Mouse (Mus musculus): ENCODE measurements around the gene Kcnh3. TPM values are rescaled to one million over a fixed set of nuclear protein-coding genes. Genes with fewer than 3 reads are reported as not detected.

Gene Kcnh3
- 4.5 and 5.6 TPM in 2 replicates for polyA plus RNA-seq (2015; fragmentation: Nextera tagmentation; extraction: Ambion mirVana)

- Histone ChIP-seq H3K27ac (ENCODE audit: low read length) (no peak within 1 kb of the TSS), H3K27me3 (replicated peaks; ENCODE audit: control insufficient read depth, insufficient read depth, low read length) (peaks cover 68% of the 10 kb centered on the region), H3K36me3 (ENCODE audit: control insufficient read depth, insufficient read depth) (no peaks in the 10 kb centered on the region), H3K9ac (replicated peaks; ENCODE audit: low read depth, low read length) (peak within 1 kb of the TSS; percentile 49), H3K9me3 (ENCODE audit: control insufficient read depth, low read length) (no peaks in the 10 kb centered on the region), H3K4me2 (ENCODE audit: low read length) (peak within 1 kb of the TSS; percentile 57), H3K4me3 (replicated peaks; ENCODE audit: low read length) (peak within 1 kb of the TSS; percentile 50), H3K4me1 (replicated peaks; ENCODE audit: control insufficient read depth, insufficient read depth, low read length) (peaks cover 30% of the 10 kb centered on the region)
- under 1% methylated on average over 53 of the region's 66 CpGs for WGBS
- ATAC-seq, result peak; percentile 76
Observed at GRCm38 (mm10) chr15:99224208-99224911, at the start of gene Kcnh3. Kcnh3 (plus strand) TSS chr15:99224861.

- peaks cover 17% of the 10 kb centered on the region for H3K36me3 ChIP-seq (ENCODE audit: control insufficient read depth, insufficient read depth)
- H3K4me2 ChIP-seq (ENCODE audit: low read length), result no peak overlapping the region
- H3K27ac ChIP-seq (ENCODE audit: low read length), result no peak overlapping the region
- H3K9me3 ChIP-seq (ENCODE audit: control insufficient read depth, low read length), result no peaks in the 10 kb centered on the region
- 96% methylated on average over 1 of the region's 2 CpGs for WGBS
- ATAC-seq, result no peak
- no peaks in the 10 kb centered on the region for H3K4me1 ChIP-seq (replicated peaks; ENCODE audit: control insufficient read depth, insufficient read depth, low read length)
- no peaks in the 10 kb centered on the region for H3K27me3 ChIP-seq (replicated peaks; ENCODE audit: control insufficient read depth, insufficient read depth, low read length)
- H3K4me3 ChIP-seq (replicated peaks; ENCODE audit: low read length), result no peak overlapping the region
- H3K9ac ChIP-seq (replicated peaks; ENCODE audit: low read depth, low read length), result no peak overlapping the region
Observed at GRCm38 (mm10) chr15:99179639-99180038, 45.0 kb upstream of the Kcnh3 start.

DNA sequence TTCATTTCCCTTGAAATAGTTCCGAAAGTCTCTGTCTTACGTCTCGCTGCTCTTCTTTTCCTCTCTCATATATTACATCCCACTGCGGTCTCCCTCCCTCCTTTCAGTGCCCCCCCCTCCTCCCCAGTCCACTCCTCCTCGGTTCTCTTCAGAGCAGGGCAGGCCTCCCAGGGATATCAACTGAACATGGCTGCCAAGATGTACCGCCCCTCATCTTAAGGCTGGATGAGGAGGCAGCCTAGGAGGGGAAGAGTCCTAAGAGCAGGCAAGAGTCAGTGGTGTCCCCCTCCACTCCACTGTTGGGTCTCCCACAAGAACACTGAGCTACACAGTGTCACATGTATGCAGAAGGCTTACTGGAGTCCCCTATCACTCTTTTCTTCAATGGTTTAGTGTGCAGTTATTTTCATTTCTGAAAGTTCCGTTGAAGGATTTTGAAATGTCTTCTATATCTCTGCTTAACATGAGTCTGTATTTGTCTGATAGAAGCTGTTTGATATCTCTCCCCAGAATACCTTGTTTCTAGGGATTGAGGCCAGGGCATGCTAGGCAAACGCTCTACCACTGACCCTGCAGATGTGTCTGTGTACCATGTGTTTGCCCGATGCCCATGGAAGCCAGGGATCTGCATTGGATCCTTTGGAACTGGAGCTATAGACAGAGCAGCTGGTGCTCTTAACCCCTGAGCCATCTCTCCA is 40.3 kb upstream of the Kcnh3 start:
- Histone ChIP-seq H3K4me1 (replicated peaks; ENCODE audit: control insufficient read depth, insufficient read depth, low read length) (no peaks in the 10 kb centered on the region), H3K4me3 (replicated peaks; ENCODE audit: low read length) (no peak overlapping the region), H3K27me3 (replicated peaks; ENCODE audit: control insufficient read depth, insufficient read depth, low read length) (no peaks in the 10 kb centered on the region), H3K4me2 (ENCODE audit: low read length) (no peak overlapping the region), H3K9ac (replicated peaks; ENCODE audit: low read depth, low read length) (no peak overlapping the region), H3K9me3 (ENCODE audit: control insufficient read depth, low read length) (no peaks in the 10 kb centered on the region), H3K36me3 (ENCODE audit: control insufficient read depth, insufficient read depth) (peaks cover 26% of the 10 kb centered on the region), H3K27ac (ENCODE audit: low read length) (no peak overlapping the region)
- 90% methylated on average over 9 of the region's 9 CpGs for WGBS
- ATAC-seq, result no peak

DNA sequence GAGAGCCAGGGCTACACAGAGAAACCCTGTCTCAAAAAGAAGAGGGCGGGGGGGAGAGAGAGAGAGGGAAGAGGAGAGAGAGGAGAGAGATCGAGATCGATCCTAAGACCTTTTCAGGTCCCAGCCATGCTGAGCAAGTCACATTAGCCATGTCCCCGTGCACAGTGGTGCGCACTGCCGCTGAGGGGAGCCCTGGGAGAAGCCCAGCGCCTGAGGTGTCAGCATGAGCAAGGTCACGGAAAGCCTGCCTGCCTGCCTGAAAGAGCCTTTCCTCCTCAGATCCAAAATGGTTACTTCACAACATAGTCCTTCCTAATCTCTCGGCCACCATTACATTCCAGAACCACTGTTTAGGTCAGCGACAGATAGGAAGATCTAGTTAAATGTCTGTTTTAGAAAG is 30.3 kb upstream of the Kcnh3 start:
- WGBS, result 69% methylated on average over 10 of the region's 10 CpGs
- ATAC-seq, result no peak
- Histone ChIP-seq H3K36me3 (ENCODE audit: control insufficient read depth, insufficient read depth) (peaks cover 4% of the 10 kb centered on the region; the same call in 1 of the 2 replicates), H3K27me3 (replicated peaks; ENCODE audit: control insufficient read depth, insufficient read depth, low read length) (no peaks in the 10 kb centered on the region), H3K9me3 (ENCODE audit: control insufficient read depth, low read length) (no peaks in the 10 kb centered on the region), H3K9ac (replicated peaks; ENCODE audit: low read depth, low read length) (no peak overlapping the region), H3K4me1 (replicated peaks; ENCODE audit: control insufficient read depth, insufficient read depth, low read length) (peaks cover 8% of the 10 kb centered on the region), H3K27ac (ENCODE audit: low read length) (no peak overlapping the region), H3K4me3 (replicated peaks; ENCODE audit: low read length) (no peak overlapping the region), H3K4me2 (ENCODE audit: low read length) (no peak overlapping the region)

- WGBS, result 14% methylated on average over 6 of the region's 6 CpGs
- no peak overlapping the region for H3K9ac ChIP-seq (replicated peaks; ENCODE audit: low read depth, low read length)
- H3K27me3 ChIP-seq (replicated peaks; ENCODE audit: control insufficient read depth, insufficient read depth, low read length), result no peaks in the 10 kb centered on the region
- peaks cover 4% of the 10 kb centered on the region; the same call in 1 of the 2 replicates for H3K36me3 ChIP-seq (ENCODE audit: control insufficient read depth, insufficient read depth)
- H3K4me1 ChIP-seq (replicated peaks; ENCODE audit: control insufficient read depth, insufficient read depth, low read length), result peaks cover 8% of the 10 kb centered on the region
- H3K4me3 ChIP-seq (replicated peaks; ENCODE audit: low read length), result no peak overlapping the region
- H3K4me2 ChIP-seq (ENCODE audit: low read length), result no peak overlapping the region
- no peak overlapping the region for H3K27ac ChIP-seq (ENCODE audit: low read length)
- ATAC-seq, result peak; percentile 77
- H3K9me3 ChIP-seq (ENCODE audit: control insufficient read depth, low read length), result no peaks in the 10 kb centered on the region
Observed at GRCm38 (mm10) chr15:99195043-99195442, 29.6 kb upstream of the Kcnh3 start.

- no peak overlapping the region for H3K4me2 ChIP-seq (ENCODE audit: low read length)
- no peaks in the 10 kb centered on the region for H3K27me3 ChIP-seq (replicated peaks; ENCODE audit: control insufficient read depth, insufficient read depth, low read length)
- no peaks in the 10 kb centered on the region; the same call in 1 of the 2 replicates for H3K36me3 ChIP-seq (ENCODE audit: control insufficient read depth, insufficient read depth)
- ATAC-seq, result no peak
- H3K9me3 ChIP-seq (ENCODE audit: control insufficient read depth, low read length), result no peaks in the 10 kb centered on the region
- H3K4me3 ChIP-seq (replicated peaks; ENCODE audit: low read length), result no peak overlapping the region
- no peak overlapping the region for H3K27ac ChIP-seq (ENCODE audit: low read length)
- no peak overlapping the region for H3K9ac ChIP-seq (replicated peaks; ENCODE audit: low read depth, low read length)
- peaks cover 8% of the 10 kb centered on the region for H3K4me1 ChIP-seq (replicated peaks; ENCODE audit: control insufficient read depth, insufficient read depth, low read length)
Observed at GRCm38 (mm10) chr15:99198761-99199160, 25.9 kb upstream of the Kcnh3 start.

- 56% methylated on average over 8 of the region's 8 CpGs for WGBS
- no peak overlapping the region for H3K27ac ChIP-seq (ENCODE audit: low read length)
- H3K9ac ChIP-seq (replicated peaks; ENCODE audit: low read depth, low read length), result no peak overlapping the region
- no peaks in the 10 kb centered on the region for H3K9me3 ChIP-seq (ENCODE audit: control insufficient read depth, low read length)
- H3K4me1 ChIP-seq (replicated peaks; ENCODE audit: control insufficient read depth, insufficient read depth, low read length), result no peaks in the 10 kb centered on the region
- ATAC-seq, result no peak
- H3K4me2 ChIP-seq (ENCODE audit: low read length), result no peak overlapping the region
- H3K4me3 ChIP-seq (replicated peaks; ENCODE audit: low read length), result no peak overlapping the region
- no peaks in the 10 kb centered on the region for H3K27me3 ChIP-seq (replicated peaks; ENCODE audit: control insufficient read depth, insufficient read depth, low read length)
- H3K36me3 ChIP-seq (ENCODE audit: control insufficient read depth, insufficient read depth), result peaks cover 21% of the 10 kb centered on the region
Observed at GRCm38 (mm10) chr15:99205959-99206358, 18.7 kb upstream of the Kcnh3 start.

DNA sequence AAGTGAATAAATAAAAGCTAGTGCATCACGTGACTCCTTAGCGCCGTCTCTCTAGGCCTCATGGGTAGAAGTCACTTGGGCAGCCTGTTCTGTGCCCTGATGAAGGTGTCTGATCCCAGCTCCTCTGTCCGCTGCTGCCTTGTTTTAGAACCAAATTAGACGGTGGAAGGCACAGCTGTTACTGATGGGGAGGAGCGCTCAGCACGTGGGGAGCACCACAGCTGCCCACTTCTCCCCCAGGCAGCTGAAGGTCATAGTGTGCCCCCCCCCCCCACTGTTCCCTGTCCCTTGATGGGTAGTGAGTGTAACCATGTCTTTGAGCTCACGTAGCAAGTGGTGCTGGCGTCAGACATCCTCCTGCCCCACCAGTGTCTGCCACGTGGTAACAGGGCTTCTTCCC is 11.5 kb upstream of the Kcnh3 start:
- Histone ChIP-seq H3K9ac (replicated peaks; ENCODE audit: low read depth, low read length) (no peak overlapping the region), H3K36me3 (ENCODE audit: control insufficient read depth, insufficient read depth) (peaks cover 17% of the 10 kb centered on the region), H3K4me3 (replicated peaks; ENCODE audit: low read length) (no peak overlapping the region), H3K9me3 (ENCODE audit: control insufficient read depth, low read length) (no peaks in the 10 kb centered on the region), H3K4me2 (ENCODE audit: low read length) (no peak overlapping the region), H3K27ac (ENCODE audit: low read length) (no peak overlapping the region), H3K4me1 (replicated peaks; ENCODE audit: control insufficient read depth, insufficient read depth, low read length) (no peaks in the 10 kb centered on the region), H3K27me3 (replicated peaks; ENCODE audit: control insufficient read depth, insufficient read depth, low read length) (no peaks in the 10 kb centered on the region)
- WGBS, result 86% methylated on average over 10 of the region's 10 CpGs
- ATAC-seq, result no peak

DNA sequence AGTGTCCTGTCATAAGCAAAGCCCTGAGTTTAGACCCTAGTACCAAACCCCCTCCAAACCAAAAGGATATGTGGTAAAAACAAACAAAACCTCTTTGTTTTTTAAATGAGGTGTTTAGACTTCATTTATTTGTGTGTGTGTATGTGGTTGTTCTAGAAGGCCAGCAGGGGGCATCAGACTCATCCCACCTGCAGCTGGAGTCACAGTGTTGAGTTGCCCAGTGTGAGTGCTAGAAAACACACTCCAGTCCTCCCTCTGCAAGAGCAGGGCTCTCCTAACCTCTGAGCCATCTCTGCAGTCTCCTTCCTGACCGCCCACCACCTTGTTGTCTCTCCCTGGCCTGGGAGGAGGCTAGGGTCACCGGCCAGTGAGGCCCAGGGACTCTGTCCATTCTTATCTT is 9.7 kb upstream of the Kcnh3 start:
- no peak overlapping the region for H3K4me3 ChIP-seq (replicated peaks; ENCODE audit: low read length)
- H3K9ac ChIP-seq (replicated peaks; ENCODE audit: low read depth, low read length), result no peak overlapping the region
- no peak overlapping the region for H3K4me2 ChIP-seq (ENCODE audit: low read length)
- H3K4me1 ChIP-seq (replicated peaks; ENCODE audit: control insufficient read depth, insufficient read depth, low read length), result no peaks in the 10 kb centered on the region
- H3K36me3 ChIP-seq (ENCODE audit: control insufficient read depth, insufficient read depth), result peaks cover 11% of the 10 kb centered on the region
- ATAC-seq, result no peak
- H3K9me3 ChIP-seq (ENCODE audit: control insufficient read depth, low read length), result no peaks in the 10 kb centered on the region
- no peak overlapping the region for H3K27ac ChIP-seq (ENCODE audit: low read length)
- peaks cover 4% of the 10 kb centered on the region for H3K27me3 ChIP-seq (replicated peaks; ENCODE audit: control insufficient read depth, insufficient read depth, low read length)
- WGBS, result 74% methylated on average over 2 of the region's 2 CpGs

All from forebrain, embryonic 16.5 days (tissue).